Mouse (Mus musculus) myocyte (in vitro differentiated cells): ENCODE data around the gene Lypd5.

Experiments
- POLR2A ChIP-seq: IDR thresholded peaks from one replicate; pipeline ENCODE4 v1.6.1; 2011; ENCODE audit warnings: low read depth, mild to moderate bottlenecking, control low read depth, moderate library complexity; ENCODE audit not compliant: insufficient read length
- POLR2AphosphoS2 ChIP-seq: IDR thresholded peaks from one replicate; pipeline ENCODE4 v1.6.1; 2011; ENCODE audit warnings: low read depth, control low read depth; ENCODE audit not compliant: insufficient read length

DNA sequence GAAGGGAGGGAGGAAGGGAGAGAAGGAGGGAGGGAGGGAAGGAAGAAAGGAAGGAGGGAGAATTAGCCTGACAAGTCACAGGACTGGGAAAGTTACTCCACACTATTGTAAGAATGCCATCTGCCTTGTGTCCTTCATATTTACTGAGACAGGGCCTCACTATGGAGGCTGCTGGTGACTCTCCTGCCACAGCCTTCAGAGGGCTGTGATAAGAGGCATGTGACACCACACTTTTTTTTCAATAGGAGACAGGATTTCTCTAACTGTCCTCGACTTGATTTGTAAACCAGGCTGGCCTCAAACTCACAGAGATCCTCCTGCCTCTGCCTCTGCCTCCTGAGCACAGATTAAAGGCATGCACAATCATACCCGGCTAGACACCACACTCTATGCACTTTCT is 42.7 kb downstream of the Lypd5 start:
- no peak for TF ChIP-seq POLR2AphosphoS2
- no peak for TF ChIP-seq POLR2A
